Comparison of ENCODE assay signal across 9 mouse cellular contexts in the genomic region with DNA sequence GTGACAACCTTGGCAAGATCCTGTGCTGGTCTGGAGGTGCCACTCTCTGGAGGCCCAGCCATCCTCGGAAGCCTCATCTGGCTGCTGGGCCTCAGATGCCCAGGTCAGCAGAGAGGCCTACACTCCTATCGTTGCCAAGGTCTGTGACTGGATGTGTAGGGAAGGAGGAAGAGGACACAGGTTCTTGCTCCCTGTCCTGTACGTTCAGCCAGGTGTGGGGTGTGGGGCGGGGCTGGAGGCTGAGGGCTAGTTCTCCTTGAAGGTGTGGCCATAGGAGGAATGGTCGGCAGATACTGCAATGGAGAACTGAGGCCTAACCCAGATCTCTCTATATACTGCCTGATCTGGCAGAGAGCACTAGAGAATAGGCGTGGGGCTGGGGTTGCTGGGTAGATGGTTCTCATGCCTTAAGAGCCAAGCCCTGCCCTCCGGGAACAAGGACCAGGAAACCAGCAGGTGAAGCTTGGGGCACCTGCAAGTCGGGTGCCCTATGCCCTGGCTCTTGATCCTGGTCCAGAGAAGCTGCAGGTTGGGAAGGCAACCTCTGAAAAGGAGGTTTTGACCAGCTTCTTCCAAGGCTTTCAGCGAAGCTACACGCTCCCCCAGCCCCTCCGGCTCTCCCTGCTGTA.
A peak's percentile ranks its signal among the peaks of the same experiment; 100 is the strongest.
DNase-seq lines count a peak whose midpoint lies in the region; ATAC-seq and TF ChIP-seq lines count a peak whose summit lies in the region.
"Had no signal": no experiment of that assay in that cellular context is flagged by ENCODE, and none has a peak within 500 bp of the region (broad histone marks: within the 10 kb centered on the region; RNA-seq: fewer than 3 reads in every experiment).

No protein-coding gene starts in this region.

- no peak for TF ChIP-seq EP300 in liver, postnatal 0 days (IDR thresholded peaks at IDR 0.05; ENCODE audit: low read depth)

- peak overlapping the region; percentile 66 for H3K4me2 ChIP-seq in heart, embryonic 11.5 days
- peak overlapping the region; percentile 8; the same call in 1 of the 2 replicates for H3K4me2 ChIP-seq in kidney, embryonic 14.5 days (replicated peaks; ENCODE audit: low read depth, low read length)
- H3K4me2 ChIP-seq in liver, postnatal 0 days (ENCODE audit: low read depth, low read length), result peak overlapping the region; percentile 58

- H3K9ac ChIP-seq in heart, embryonic 11.5 days (ENCODE audit: low read depth, low read length), result peak overlapping the region; percentile 64
- H3K9ac ChIP-seq in kidney, embryonic 14.5 days (ENCODE audit: low read depth, low read length), result no peak overlapping the region
- H3K9ac ChIP-seq in liver, postnatal 0 days (replicated peaks), result peak overlapping the region; percentile 54

- no peak for TF ChIP-seq CTCF in liver, postnatal 0 days (IDR thresholded peaks at IDR 0.05; ENCODE audit: low read depth)

- no peaks in the 10 kb centered on the region for H3K9me3 ChIP-seq in heart, embryonic 11.5 days (replicated peaks; ENCODE audit: control insufficient read depth, low read length)
- H3K9me3 ChIP-seq in embryonic facial prominence, embryonic 10.5 days, result no peaks in the 10 kb centered on the region
- H3K9me3 ChIP-seq in kidney, embryonic 14.5 days (ENCODE audit: control insufficient read depth, low read length), result no peaks in the 10 kb centered on the region
- H3K9me3 ChIP-seq in liver, postnatal 0 days (ENCODE audit: low read length), result no peaks in the 10 kb centered on the region

- peaks cover 99% of the 10 kb centered on the region for H3K4me1 ChIP-seq in heart, embryonic 11.5 days (ENCODE audit: control insufficient read depth, insufficient read depth, low read length)
- peaks cover 97% of the 10 kb centered on the region for H3K4me1 ChIP-seq in embryonic facial prominence, embryonic 10.5 days
- peaks cover 55% of the 10 kb centered on the region for H3K4me1 ChIP-seq in kidney, embryonic 14.5 days (ENCODE audit: control insufficient read depth, insufficient read depth, low read length)
- peaks cover 65% of the 10 kb centered on the region for H3K4me1 ChIP-seq in liver, postnatal 0 days (ENCODE audit: insufficient read depth)

- DNase-seq in heart, adult 8-10 months (ENCODE audit: low spot score), result no peak
- DNase-seq in embryonic facial prominence, embryonic 10.5 days (ENCODE audit: low spot score), result no peak
- no peak for DNase-seq in liver, postnatal 0 days
- no peak for DNase-seq in left cerebral cortex, postnatal 10 days (ENCODE audit: extremely low spot score in 1 of 2, low spot score in 2 of 2)
- DNase-seq in frontal cortex, postnatal 36 days (ENCODE audit: low spot score in 2 of 2), result no peak
- no peak for DNase-seq in cerebellum, adult 18-20 months

- no peaks in the 10 kb centered on the region for H3K36me3 ChIP-seq in heart, embryonic 11.5 days (ENCODE audit: control insufficient read depth, insufficient read depth, low read length)
- H3K36me3 ChIP-seq in embryonic facial prominence, embryonic 10.5 days (replicated peaks), result peaks cover 10% of the 10 kb centered on the region; the same call in 1 of the 2 replicates
- H3K36me3 ChIP-seq in kidney, embryonic 14.5 days (ENCODE audit: control insufficient read depth, insufficient read depth, low read length), result no peaks in the 10 kb centered on the region
- no peaks in the 10 kb centered on the region for H3K36me3 ChIP-seq in liver, postnatal 0 days (replicated peaks; ENCODE audit: insufficient read depth, low read length)

- ATAC-seq in heart, embryonic 11.5 days (replicated peaks; ENCODE audit: insufficient number of reproducible peaks, low FRiP score, low TSS enrichment), result no peak
- no peak for ATAC-seq in kidney, embryonic 14.5 days (ENCODE audit: low FRiP score, low TSS enrichment)
- no peak for ATAC-seq in liver, postnatal 0 days

- intact Hi-C loops in left cerebral cortex, postnatal 10 days (cut with DNase I), result no loop called here

- no peaks in the 10 kb centered on the region for H3K27me3 ChIP-seq in heart, embryonic 11.5 days (ENCODE audit: control insufficient read depth, insufficient read depth, low read length)
- no peaks in the 10 kb centered on the region for H3K27me3 ChIP-seq in embryonic facial prominence, embryonic 10.5 days (replicated peaks; ENCODE audit: low read depth, poor library complexity, severe bottlenecking)
- H3K27me3 ChIP-seq in kidney, embryonic 14.5 days (ENCODE audit: control insufficient read depth, insufficient read depth, low read length), result no peaks in the 10 kb centered on the region
- no peaks in the 10 kb centered on the region for H3K27me3 ChIP-seq in liver, postnatal 0 days (ENCODE audit: insufficient read depth, low read length)
- H3K27me3 ChIP-seq: CH12.LX had no signal

- peak overlapping the region; percentile 89 for H3K27ac ChIP-seq in heart, embryonic 11.5 days (ENCODE audit: low read depth, low read length)
- peak overlapping the region; percentile 76 for H3K27ac ChIP-seq in embryonic facial prominence, embryonic 10.5 days (replicated peaks)
- peak overlapping the region; percentile 30; the same call in 1 of the 2 replicates for H3K27ac ChIP-seq in kidney, embryonic 14.5 days (ENCODE audit: low read depth, low read length)
- no peak overlapping the region for H3K27ac ChIP-seq in liver, postnatal 0 days (ENCODE audit: low read depth)

- WGBS in heart, embryonic 11.5 days (ENCODE audit: insufficient replicate concordance), result 63% methylated on average over 11 of the region's 11 CpGs
- whole genome bisulfite sequencing in embryonic facial prominence, embryonic 10.5 days, result 89% methylated on average over 11 of the region's 11 CpGs
- WGBS in kidney, embryonic 14.5 days, result 82% methylated on average over 11 of the region's 11 CpGs
- WGBS in liver, postnatal 0 days (ENCODE audit: insufficient replicate concordance), result 73% methylated on average over 11 of the region's 11 CpGs

- peak overlapping the region; percentile 31 for H3K4me3 ChIP-seq in heart, embryonic 11.5 days (ENCODE audit: low read depth, low read length)
- H3K4me3 ChIP-seq in embryonic facial prominence, embryonic 10.5 days, result 0 out of 2 replicates have a peak overlapping the region, but pooled peaks have one; percentile 18
- no peak overlapping the region for H3K4me3 ChIP-seq in kidney, embryonic 14.5 days (ENCODE audit: low read length)
- H3K4me3 ChIP-seq in liver, postnatal 0 days (ENCODE audit: low read depth, low read length), result 0 out of 2 replicates have a peak overlapping the region, but pooled peaks have one; percentile 10

Comparison
In these comparisons a context has a peak if more than half of its experiments do, and no peak if none do; other contexts are left out.
1. H3K4me2 ChIP-seq: peak in every context shown above with its lines; median percentile 66 in heart, embryonic 11.5 days; 58 in liver, postnatal 0 days; 8 in kidney, embryonic 14.5 days.